Mouse (Mus musculus) v-Abl transformed pro-B cells (cell line): ENCODE data around the gene Cyp2w1.

Experiments
- in situ Hi-C, 2 experiments: fragments of 400-800 bp; cut with MboI; formaldehyde crosslinking; loops; one replicate each; pipeline ENCODE4 v1.15.1; 2025; ENCODE audit not compliant: unreplicated experiment in 2 of 2

Gene Cyp2w1

GRCm38 (mm10) chr5:139352317-139352716 is at the start of gene Cyp2w1:
Gene Cyp2w1 (plus strand): TSS chr5:139352617.
- in situ Hi-C loops, result loop anchor here in 1 of 2 experiments (10.0 kb wide), 1 partner anchor 278 kb away; no protein-coding TSS in a partner anchor

DNA sequence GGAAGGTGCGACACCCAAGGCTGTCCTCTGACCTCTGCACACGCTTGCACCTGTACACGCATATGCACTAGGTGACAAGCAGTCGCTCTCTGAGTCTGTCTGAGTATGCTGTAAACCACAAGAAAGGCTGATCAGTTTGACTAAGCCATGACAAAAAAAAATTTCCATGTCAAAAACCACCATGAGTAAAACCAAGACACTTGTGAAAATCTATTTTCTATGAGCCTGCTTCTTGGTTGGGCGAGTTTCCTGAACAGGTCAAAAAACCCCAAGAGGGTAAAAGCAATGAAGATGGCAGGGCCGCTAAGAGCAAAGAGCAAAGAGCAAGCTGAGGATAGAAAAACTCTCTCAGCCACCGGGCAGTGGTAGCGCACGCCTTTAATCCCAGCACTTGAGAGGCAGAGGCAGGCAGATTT is 48.8 kb upstream of the Cyp2w1 start:
- in situ Hi-C loops, result no loop called here

- in situ Hi-C loops, result no loop called here
Measured at GRCm38 (mm10) chr5:139309946-139310345, 42.5 kb upstream of the Cyp2w1 start.

DNA sequence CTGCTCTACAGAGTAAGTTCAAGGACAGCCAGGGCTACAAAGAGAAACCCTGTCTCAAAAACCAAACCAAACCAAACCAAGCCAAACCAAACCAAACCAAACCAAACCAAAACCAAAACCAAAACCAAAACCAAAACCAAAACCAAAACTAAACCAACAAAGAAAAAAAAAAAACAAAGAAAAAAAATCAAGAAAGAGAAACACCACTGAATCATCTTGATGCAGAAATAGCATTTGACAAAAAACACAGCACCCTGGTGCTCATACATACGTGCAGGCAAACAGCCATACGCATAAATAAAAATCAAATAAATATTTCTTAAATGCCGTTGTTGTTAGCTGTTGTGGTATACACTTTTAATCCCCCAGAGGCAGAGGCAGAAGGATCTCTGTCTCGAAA is 41.9 kb upstream of the Cyp2w1 start:
- in situ Hi-C loops, result no loop called here

- in situ Hi-C loops, result no loop called here
Measured at GRCm38 (mm10) chr5:139311822-139312221, 40.6 kb upstream of the Cyp2w1 start.

GRCm38 (mm10) chr5:139313536-139313935 is 38.9 kb upstream of the Cyp2w1 start:
- in situ Hi-C loops, result no loop called here

- in situ Hi-C loops, result no loop called here
Measured at GRCm38 (mm10) chr5:139314941-139315642, 37.3 kb upstream of the Cyp2w1 start.

- in situ Hi-C loops, result no loop called here
Measured at GRCm38 (mm10) chr5:139316982-139317675, 35.3 kb upstream of the Cyp2w1 start.

DNA sequence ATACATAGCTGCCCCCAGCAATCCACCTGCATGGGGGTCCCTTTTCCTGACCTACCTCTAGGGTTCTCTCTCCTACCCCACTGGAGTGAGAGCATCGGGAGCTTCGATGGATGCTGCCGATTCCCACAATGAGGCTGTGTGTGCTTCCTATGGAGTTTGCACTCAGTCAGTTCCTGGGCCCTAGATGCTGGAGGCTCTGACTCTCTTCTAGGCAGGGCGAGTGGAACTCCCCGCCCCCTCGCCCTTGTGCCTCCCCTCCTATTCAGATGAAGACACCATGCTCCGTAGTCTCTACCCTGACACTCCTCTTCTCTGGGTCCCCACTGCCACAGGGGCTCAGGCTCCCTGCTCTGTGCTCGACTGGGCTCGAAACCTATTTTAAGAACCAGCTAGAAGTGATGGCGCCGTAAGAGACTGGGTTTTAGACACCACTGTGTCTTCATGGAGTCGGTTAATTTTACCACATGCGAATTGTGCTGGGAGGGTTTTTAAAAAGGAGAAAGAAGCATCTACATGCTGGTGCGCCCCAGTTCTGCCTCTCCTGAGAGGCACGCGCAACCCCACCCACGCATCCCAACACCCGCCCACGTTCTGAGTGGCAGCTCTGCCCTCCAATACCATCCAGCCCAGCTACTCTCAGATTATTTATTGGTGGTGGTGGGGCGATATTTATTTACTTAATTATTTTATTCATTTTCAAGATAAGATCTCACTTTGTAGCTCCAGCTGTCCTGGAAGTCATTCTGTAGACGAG is 34.5 kb upstream of the Cyp2w1 start:
- in situ Hi-C loops, result no loop called here

DNA sequence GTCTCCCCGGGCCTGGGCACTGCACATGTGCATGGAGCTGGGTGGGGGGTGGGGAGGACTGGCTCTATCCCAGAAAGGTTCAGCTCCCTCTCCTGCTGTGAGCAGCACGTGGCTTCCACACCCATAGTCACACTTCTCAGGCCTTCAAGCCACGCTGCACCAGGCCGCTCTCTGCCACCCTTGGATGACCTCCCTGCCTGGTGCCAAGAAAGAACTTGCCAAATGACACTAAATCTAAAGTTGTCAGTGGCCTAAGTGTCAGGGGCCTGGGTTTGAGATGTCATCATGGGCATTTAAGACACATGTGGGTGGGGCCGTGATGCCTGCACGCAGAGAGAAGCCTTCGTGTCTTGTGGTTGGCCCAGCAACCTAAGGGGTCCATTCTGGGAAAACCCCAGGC is 32.0 kb upstream of the Cyp2w1 start:
- in situ Hi-C loops, result no loop called here

DNA sequence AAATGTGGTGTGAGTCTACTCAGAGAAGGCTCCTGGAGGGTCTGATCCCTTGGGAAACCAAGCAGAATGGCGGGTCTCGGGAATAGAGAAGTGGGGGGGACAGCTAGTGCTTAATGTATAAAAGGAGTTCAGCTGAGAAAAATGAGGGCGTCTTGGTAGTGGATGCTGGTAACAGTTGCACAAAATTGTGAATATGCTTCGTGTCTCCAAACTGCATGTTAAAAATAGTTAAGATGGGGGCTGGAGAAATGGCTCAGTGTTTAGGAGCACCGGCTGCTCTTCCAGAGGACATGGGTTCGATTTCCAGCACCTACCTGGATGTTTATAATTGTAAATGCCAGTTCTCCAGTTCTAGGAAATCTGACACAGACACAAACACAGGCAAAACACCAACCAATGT is 31.1 kb upstream of the Cyp2w1 start:
- in situ Hi-C loops, result no loop called here

- in situ Hi-C loops, result no loop called here
Measured at GRCm38 (mm10) chr5:139323260-139323924, 29.0 kb upstream of the Cyp2w1 start.

- in situ Hi-C loops, result no loop called here
Measured at GRCm38 (mm10) chr5:139324045-139324491, 28.3 kb upstream of the Cyp2w1 start.

GRCm38 (mm10) chr5:139324691-139325394 is 27.6 kb upstream of the Cyp2w1 start:
- in situ Hi-C loops, result loop anchor here in 1 of 2 experiments (5.0 kb wide), 1 partner anchor 43 kb away; no protein-coding TSS in a partner anchor

DNA sequence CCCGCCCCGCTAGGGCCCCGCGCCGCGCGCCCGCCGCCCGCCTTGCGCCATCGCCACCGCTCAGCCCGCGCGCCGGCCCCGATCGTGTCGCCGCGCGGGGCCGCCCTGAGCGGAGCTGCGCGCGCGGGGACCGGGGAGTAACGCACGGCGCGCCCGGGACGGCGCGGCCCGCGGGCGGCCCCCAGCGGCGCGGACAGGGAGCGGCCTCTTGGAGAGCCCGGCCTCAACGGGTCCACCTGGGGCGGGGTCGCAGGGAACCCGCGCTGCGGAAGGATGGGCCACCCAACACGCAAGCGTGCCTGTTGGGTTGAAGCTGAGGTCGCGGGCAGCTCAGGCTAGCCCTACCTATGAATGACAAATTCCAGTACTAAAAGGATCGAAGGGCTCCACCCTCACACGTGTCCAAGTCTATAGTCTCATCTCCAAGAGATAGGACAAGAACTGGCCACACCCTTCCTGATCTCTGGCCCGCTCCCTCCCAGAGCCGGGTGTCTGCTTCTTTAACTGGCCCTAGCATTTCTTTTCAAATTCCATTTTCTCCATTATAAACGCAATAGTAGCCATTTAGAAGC is 26.9 kb upstream of the Cyp2w1 start, which contains the start of gene Adap1:
TSS of gene Adap1 (minus strand) at position 228 of the 572 bp plus-strand sequence.
- in situ Hi-C loops, result loop anchor here in 1 of 2 experiments (5.0 kb wide), 1 partner anchor 43 kb away; no protein-coding TSS in a partner anchor

GRCm38 (mm10) chr5:139326111-139326696 is 26.2 kb upstream of the Cyp2w1 start:
- in situ Hi-C loops, result loop anchor here in 1 of 2 experiments (5.0 kb wide), 1 partner anchor 44 kb away; no protein-coding TSS in a partner anchor

DNA sequence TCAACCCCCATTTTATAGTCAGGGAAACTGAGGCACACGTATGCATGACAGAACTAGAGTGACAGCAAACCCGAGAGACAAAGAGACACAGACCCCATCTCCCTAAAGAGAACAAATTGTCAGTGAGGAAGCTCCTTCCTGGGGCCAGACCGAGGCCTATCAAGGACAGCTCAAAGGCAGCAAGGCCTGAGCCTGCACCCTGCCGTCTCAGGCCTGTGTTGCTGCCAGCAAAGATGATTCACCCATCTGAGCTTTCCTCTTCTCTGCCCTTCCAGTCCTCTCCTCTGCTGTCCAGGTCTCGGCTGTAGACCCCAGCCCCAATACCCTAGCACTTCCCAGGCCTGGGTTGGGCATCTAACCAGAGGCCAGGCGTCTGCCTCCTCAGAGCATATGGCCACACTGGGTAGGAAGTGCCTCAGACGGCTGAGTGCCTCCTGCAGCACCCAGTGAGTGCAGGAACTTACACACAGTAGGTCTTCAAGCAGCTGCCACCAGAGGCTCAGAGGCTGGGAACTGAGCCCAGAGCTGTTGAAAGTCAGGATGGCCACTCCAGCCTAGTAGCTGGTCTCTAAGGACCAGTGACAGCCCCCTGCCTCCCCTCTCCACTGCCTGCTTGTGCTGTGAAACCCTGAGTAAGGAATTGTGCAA is 25.3 kb upstream of the Cyp2w1 start:
- in situ Hi-C loops, result loop anchor here in 1 of 2 experiments (5.0 kb wide), 1 partner anchor 45 kb away; no protein-coding TSS in a partner anchor

- in situ Hi-C loops, result loop anchor here in 1 of 2 experiments (5.0 kb wide), 1 partner anchor 45 kb away; no protein-coding TSS in a partner anchor
Measured at GRCm38 (mm10) chr5:139327634-139328020, 24.8 kb upstream of the Cyp2w1 start.
